Mouse (Mus musculus) stomach, embryonic 14.5 days (tissue): ENCODE data around the gene Naa25. TPM values are rescaled to one million over a fixed set of nuclear protein-coding genes. Genes with fewer than 3 reads are reported as not detected.
A peak's percentile ranks its signal among the peaks of the same experiment; 100 is the strongest.
"Not testable (repeated sequence)": the region's sequence is repeated elsewhere in the genome, so short reads cannot be mapped to it uniquely, and the experiment has no call there.

Experiments
- ATAC-seq: fragments of 200-750 bp; cut with Nextera tagmentation; 2 replicates; pipeline ENCODE4 v1.8.0; 2017; ENCODE audit warnings: low read depth, moderate TSS enrichment; ENCODE audit not compliant: insufficient number of reproducible peaks, insufficient read depth, low FRiP score
- H3K27ac ChIP-seq: fragments of 300-500 bp; sonication (generic); 2 replicates; pipeline ENCODE4 v1.5.1; 2014; ENCODE audit warnings: mild to moderate bottlenecking, low read length, moderate library complexity, mixed read lengths
- H3K27me3 ChIP-seq: fragments of 300-500 bp; sonication (generic); 2 replicates; pipeline ENCODE4 v1.6.1; 2014; ENCODE audit warnings: low read length, control low read depth, mixed read lengths; ENCODE audit not compliant: control insufficient read depth, insufficient read depth
- H3K36me3 ChIP-seq: fragments of 300-500 bp; sonication (generic); 2 replicates; pipeline ENCODE4 v1.6.1; 2014; ENCODE audit warnings: mild to moderate bottlenecking, control low read depth, low read length, moderate library complexity, mixed read lengths; ENCODE audit not compliant: control insufficient read depth, insufficient read depth
- H3K4me1 ChIP-seq: fragments of 300-500 bp; sonication (generic); 2 replicates; pipeline ENCODE4 v1.6.1; 2014; ENCODE audit warnings: low read length, control low read depth, mixed read lengths; ENCODE audit not compliant: control insufficient read depth, insufficient read depth
- H3K4me2 ChIP-seq: fragments of 300-500 bp; sonication (generic); replicated peaks from 2 replicates; pipeline ENCODE4 v1.6.1; 2014; ENCODE audit warnings: low read depth, low read length, control low read depth
- H3K4me3 ChIP-seq: fragments of 300-500 bp; sonication (generic); 2 replicates; pipeline ENCODE4 v1.5.1; 2014; ENCODE audit warnings: low read depth, low read length, control low read depth
- H3K9ac ChIP-seq: fragments of 300-500 bp; sonication (generic); replicated peaks from 2 replicates; pipeline ENCODE4 v1.6.1; 2014; ENCODE audit warnings: low read depth, mild to moderate bottlenecking, control low read depth, low read length, moderate library complexity, mixed read lengths
- H3K9me3 ChIP-seq: fragments of 300-500 bp; sonication (generic); 2 replicates; pipeline ENCODE4 v1.6.1; 2016; ENCODE audit warnings: low read depth, low read length, control low read depth; ENCODE audit not compliant: control insufficient read depth
- WGBS: fragments of 180-500 bp; shearing (Covaris S2); extraction: QIAGEN DNeasy Blood & Tissue Kit; methylation state at CpG from one replicate; pipeline ENCODE4 v1.1.7; 2014; 5-methylcytosine and 5-hydroxymethylcytosine counted together
- polyA plus RNA-seq: library from polyadenylated mRNA; unstranded; fragments of >200 nt; fragmentation: Nextera tagmentation; extraction: Ambion mirVana; gene quantifications from 2 replicates; pipeline ENCODE4 v1.2.1, GENCODE M21; 2014

Naa25 gene
- polyA plus RNA-seq, 1 experiment from 2014 or later, result 42.1 TPM

DNA sequence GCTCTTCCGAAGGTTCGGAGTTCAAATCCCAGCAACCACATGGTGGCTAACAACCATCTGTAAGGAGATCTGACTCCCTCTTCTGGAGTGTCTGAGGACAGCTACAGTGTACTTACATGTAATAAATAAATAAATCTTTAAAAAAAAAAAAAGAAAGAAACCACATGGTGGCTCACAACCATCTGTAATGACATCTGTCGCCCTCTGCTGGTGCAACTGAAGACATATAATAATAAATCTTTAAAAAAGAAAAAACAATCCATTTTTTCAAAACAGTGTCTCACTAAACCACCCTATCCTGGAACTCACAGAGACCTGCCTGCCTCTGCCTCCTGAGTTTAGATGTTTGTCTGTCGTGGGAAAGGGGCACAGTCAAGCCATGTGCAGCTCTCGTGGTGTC, 20.8 kb upstream of the Naa25 start:
- not testable (repeated sequence) for H3K9ac ChIP-seq, H3K9me3 ChIP-seq, H3K4me2 ChIP-seq, H3K27me3 ChIP-seq, H3K4me3 ChIP-seq, H3K4me1 ChIP-seq, H3K27ac ChIP-seq, ATAC-seq
- H3K36me3 ChIP-seq, result peaks cover 66% of the 10 kb centered on the region
- WGBS, result 79% methylated on average over 5 of the region's 5 CpGs

DNA sequence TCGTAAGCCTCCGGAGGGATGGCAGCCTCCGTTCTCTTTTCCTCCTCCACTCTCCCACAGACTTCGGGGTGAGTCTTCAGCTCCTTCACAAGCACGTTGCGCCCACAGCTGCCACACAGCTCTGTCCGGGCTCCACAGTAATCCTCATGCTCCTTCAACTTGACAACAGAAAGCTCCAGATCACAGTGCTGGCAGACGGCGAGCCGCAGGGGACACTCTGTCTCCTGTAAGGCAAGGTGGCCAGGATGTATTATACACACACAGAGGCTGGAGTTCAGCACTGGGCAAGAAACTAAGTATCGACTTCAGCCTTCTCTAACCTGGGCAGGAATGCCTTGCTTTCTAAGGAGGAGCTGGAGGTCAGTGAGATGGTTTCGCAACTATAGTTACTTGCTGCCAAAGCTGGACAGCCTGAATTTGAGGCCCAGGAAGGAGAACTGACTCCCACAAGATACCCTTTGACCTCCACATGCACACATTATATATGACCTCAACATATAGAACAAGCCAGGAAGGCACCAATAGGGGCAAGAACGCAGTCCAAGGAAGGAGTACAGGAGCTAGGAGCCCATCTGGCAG, 19.0 kb upstream of the Naa25 start:
- peaks cover 49% of the 10 kb centered on the region for H3K36me3 ChIP-seq
- no peaks in the 10 kb centered on the region for H3K27me3 ChIP-seq
- H3K9me3 ChIP-seq, result no peaks in the 10 kb centered on the region; the same call in 1 of the 2 replicates
- no peak overlapping the region for H3K27ac ChIP-seq
- H3K4me2 ChIP-seq, result no peak overlapping the region
- 92% methylated on average over 13 of the region's 13 CpGs for WGBS
- H3K4me3 ChIP-seq, result no peak overlapping the region
- no peak overlapping the region for H3K9ac ChIP-seq
- H3K4me1 ChIP-seq, result no peaks in the 10 kb centered on the region
- no peak for ATAC-seq

DNA sequence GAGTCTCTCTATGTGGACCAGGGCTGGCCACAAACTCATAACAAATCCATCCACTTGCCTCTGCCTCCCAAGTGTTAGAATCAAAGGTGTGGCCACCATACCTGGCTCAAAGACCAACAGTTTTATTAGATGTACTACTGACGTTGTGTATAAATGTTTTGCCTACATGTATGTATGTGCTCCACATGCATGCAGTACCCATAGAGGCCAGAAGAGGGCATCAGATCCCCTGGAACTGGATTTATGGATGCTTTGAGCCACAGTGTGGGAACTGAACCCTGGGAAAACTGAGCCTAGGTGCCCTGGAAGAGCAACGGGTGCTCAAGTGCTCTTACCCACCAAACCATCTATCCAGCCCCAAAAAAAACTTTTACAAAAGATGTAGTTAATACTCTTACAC, 17.0 kb upstream of the Naa25 start:
- H3K4me1 ChIP-seq, result peaks cover 4% of the 10 kb centered on the region; the same call in 1 of the 2 replicates
- 91% methylated on average over 2 of the region's 2 CpGs for WGBS
- H3K9me3 ChIP-seq, result no peaks in the 10 kb centered on the region; the same call in 1 of the 2 replicates
- H3K4me3 ChIP-seq, result no peak overlapping the region
- peaks cover 33% of the 10 kb centered on the region for H3K36me3 ChIP-seq
- H3K27me3 ChIP-seq, result no peaks in the 10 kb centered on the region
- no peak overlapping the region for H3K4me2 ChIP-seq
- H3K27ac ChIP-seq, result no peak overlapping the region
- no peak overlapping the region for H3K9ac ChIP-seq
- no peak for ATAC-seq

DNA sequence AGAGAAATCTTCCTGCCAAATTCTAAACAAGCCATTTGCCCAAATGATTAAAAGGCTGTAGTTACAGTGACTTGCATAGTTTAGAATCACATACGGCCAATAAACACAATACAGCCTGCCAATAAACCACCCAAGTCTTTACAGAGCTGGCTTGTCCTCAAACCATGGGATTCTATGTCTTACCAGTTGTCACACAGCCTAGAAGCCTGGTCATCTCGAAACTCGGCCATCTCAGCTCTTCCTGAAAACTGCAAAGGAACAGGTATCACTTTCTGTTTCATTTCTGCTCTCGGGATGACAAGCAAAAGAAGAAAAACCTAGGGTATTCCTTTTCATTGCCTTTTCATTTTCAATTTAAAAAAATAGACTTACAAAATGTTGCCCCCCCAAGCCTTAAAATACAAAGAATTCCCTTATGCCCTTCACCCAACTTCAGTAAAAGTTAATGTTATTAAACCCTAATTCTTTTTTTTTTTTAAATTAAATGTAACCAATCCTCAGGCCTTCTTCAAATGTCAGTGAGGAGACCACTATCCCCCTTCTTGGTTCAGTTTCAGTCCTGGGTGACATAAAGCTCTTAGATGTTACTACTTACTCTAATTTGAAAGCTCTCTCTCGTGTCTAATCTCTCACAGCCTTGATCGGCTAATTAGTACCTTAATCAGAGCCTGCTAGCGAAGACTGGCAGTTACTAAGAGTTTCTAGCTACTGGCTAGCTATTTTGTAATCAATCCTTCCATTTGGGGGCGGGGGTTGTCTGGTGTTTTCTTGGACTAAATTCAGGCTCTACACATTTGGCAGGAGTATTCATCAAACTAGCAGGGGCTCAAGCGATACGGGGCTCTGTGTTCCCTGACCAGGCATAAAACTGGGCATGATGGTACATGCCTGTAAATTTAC, 13.6 kb upstream of the Naa25 start:
- H3K9me3 ChIP-seq, result no peaks in the 10 kb centered on the region; the same call in 1 of the 2 replicates
- H3K4me2 ChIP-seq, result peak overlapping the region; percentile 68
- no peaks in the 10 kb centered on the region for H3K27me3 ChIP-seq
- peak overlapping the region; percentile 76 for H3K4me3 ChIP-seq
- WGBS, result 52% methylated on average over 10 of the region's 10 CpGs
- ATAC-seq, result no peak
- H3K9ac ChIP-seq, result no peak overlapping the region; the same call in 1 of the 2 replicates
- H3K36me3 ChIP-seq, result peaks cover 10% of the 10 kb centered on the region; the same call in 1 of the 2 replicates
- H3K4me1 ChIP-seq, result peaks cover 8% of the 10 kb centered on the region; the same call in 1 of the 2 replicates
- H3K27ac ChIP-seq, result no peak overlapping the region; the same call in 1 of the 2 replicates

DNA sequence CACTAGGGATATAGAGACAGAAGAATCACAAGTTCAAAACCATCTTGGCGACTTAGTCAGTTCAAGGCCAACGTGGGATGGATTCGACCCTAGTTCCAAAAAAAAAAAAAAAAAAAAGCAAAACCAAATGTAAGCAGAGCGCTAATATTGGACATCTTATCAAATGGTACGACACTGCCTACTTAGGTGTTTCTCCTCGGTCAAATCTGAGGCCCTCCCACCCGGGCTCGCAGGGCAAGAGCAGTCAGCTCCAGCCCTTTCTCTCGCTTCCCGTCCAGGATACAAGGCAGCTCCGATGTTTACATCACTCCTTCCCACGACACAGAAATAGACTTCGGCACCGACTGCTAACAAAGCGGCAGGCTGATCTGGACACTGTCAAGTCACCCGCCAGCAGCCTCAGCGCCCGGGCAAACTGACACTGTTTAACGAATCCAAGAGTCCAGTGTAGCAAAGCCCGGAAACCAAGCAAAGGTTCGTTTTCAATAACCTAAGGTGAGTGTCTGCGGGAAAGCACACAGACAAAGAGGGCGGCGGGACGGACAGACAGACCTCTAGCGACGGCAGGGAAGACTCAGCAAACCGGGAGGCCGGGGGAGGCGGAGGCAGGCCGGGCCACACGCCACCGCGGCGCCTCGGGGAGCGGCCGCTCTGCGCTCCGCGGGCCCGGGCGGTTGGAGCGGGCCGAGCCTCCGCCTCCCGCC, 12.8 kb upstream of the Naa25 start:
- 2% methylated on average over 45 of the region's 47 CpGs for WGBS
- H3K4me1 ChIP-seq, result peaks cover 8% of the 10 kb centered on the region; the same call in 1 of the 2 replicates
- H3K4me3 ChIP-seq, result peak overlapping the region; percentile 76
- no peaks in the 10 kb centered on the region; the same call in 1 of the 2 replicates for H3K9me3 ChIP-seq
- peaks cover 10% of the 10 kb centered on the region; the same call in 1 of the 2 replicates for H3K36me3 ChIP-seq
- peak overlapping the region; percentile 85 for H3K27ac ChIP-seq
- H3K9ac ChIP-seq, result peak overlapping the region; percentile 61
- peak; percentile 70 for ATAC-seq
- peak overlapping the region; percentile 68 for H3K4me2 ChIP-seq
- no peaks in the 10 kb centered on the region for H3K27me3 ChIP-seq

DNA sequence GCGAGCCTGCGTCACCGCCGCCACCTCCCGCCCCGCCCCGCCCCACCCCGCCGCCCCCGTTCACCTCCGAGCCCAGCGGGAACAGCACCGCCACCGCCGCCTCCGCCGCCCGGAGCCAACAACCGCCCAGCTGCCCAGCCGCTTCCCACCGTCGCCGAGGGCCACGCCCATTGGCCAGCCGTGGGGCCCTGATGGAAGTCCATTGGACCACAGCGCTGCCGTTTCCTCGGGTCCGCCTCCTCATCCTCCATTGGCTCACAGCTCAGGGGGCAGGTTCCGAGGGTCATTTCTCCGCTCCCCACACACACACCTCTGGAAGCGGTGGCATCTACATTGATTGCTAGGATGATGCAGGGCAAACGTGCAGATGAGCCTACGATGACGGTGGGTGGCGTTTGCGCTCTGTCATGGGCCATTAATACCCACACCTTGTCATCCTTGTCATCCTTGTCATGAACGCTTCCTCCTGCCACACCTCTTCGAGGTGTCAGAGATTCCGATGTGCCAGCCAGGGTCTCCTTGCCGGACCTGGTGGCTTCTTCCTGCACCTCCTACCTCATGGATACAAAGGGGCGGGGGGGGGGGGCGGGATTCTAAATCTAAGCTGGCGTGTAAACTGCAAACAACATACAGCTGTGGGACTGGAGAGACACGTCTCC, 12.1 kb upstream of the Naa25 start, which contains the start of gene Trafd1:
Trafd1 (minus strand) TSS at position 172 of the 659 bp plus-strand sequence.
- H3K27me3 ChIP-seq, result no peaks in the 10 kb centered on the region
- peak; percentile 95 for ATAC-seq
- no peaks in the 10 kb centered on the region; the same call in 1 of the 2 replicates for H3K9me3 ChIP-seq
- H3K36me3 ChIP-seq, result peaks cover 10% of the 10 kb centered on the region; the same call in 1 of the 2 replicates
- H3K4me1 ChIP-seq, result peaks cover 8% of the 10 kb centered on the region; the same call in 1 of the 2 replicates
- H3K27ac ChIP-seq, result peak within 1 kb of the TSS; percentile 85
- WGBS, result under 1% methylated on average over 43 of the region's 45 CpGs
- H3K4me2 ChIP-seq, result peak within 1 kb of the TSS; percentile 68
- H3K4me3 ChIP-seq, result peak within 1 kb of the TSS; percentile 76
- H3K9ac ChIP-seq, result peak within 1 kb of the TSS; percentile 61

DNA sequence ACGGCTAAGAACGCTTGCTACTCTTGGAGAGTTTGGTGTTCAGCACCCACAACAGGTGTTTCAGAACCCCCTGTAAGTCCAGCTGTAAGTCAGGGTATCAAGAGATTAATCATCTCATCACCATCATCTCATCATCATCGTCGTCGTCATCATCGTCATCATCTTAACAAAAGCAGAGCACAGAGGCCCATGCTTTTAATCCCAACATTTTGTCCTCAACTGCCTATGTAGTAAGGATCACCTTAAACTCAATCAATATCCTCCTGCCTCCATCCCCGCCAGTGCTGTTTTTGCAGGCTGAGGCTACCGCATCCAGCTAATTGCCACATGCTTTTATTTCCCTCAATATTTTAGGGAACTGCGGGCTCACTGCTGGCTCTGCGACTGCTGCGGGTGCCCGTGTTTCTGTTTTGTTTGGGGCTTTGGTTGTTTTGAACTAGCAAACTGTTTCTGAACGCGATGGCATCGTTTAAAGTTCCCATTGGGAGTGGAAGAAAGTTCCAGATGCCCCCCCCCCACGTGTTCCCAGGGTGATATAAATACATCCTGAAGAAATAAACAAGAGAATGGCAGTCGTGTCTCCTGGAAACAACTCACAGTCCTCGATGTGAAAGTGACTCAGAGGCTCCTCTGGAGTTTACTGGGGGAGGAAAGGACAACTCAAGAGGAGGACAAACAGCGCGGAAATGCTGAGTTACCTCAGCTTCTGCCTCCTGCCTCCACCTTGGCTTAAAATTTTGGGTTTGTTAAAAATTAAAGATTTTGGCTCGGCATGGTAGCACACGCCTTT, 11.4 kb upstream of the Naa25 start:
- no peak overlapping the region for H3K9ac ChIP-seq
- 31% methylated on average over 22 of the region's 22 CpGs for WGBS
- H3K27ac ChIP-seq, result no peak overlapping the region
- no peaks in the 10 kb centered on the region for H3K27me3 ChIP-seq
- peaks cover 8% of the 10 kb centered on the region; the same call in 1 of the 2 replicates for H3K4me1 ChIP-seq
- 0 out of 2 replicates have a peak, but pooled peaks cover 4% of the 10 kb centered on the region for H3K36me3 ChIP-seq
- no peak for ATAC-seq
- H3K4me3 ChIP-seq, result peak overlapping the region; percentile 76
- no peaks in the 10 kb centered on the region for H3K9me3 ChIP-seq
- peak overlapping the region; percentile 68 for H3K4me2 ChIP-seq
